Mouse (Mus musculus): Measurements from ENCODE around the gene Msh3.

GRCm38 (mm10) chr13:92223567-92223966, 131.2 kb downstream of the Msh3 start:
- TF ChIP-seq CTCF (conservative IDR thresholded peaks at IDR 0.05; ENCODE audit: low read length) (no peak), NANOG (IDR thresholded peaks at IDR 0.05; ENCODE audit: borderline replicate concordance, low read length) (no peak), POU5F1 (IDR thresholded peaks at IDR 0.05; ENCODE audit: borderline replicate concordance, low read length) (no peak)
